Mouse (Mus musculus): Measurements from ENCODE around the gene Vmn1r181. TPM values are rescaled to one million over a fixed set of nuclear protein-coding genes. Genes with fewer than 3 reads are reported as not detected.

The Vmn1r181 gene
- not detected for total RNA-seq (2023)

GRCm38 (mm10) chr7:23974315-23974714, at the start of gene Vmn1r181:
TSS of gene Vmn1r181 (plus strand) at chr7:23974615.

GRCm38 (mm10) chr7:23926678-23927077, 47.7 kb upstream of the Vmn1r181 start, which contains the start of gene Vmn1r179:
TSS of gene Vmn1r179 (plus strand) at chr7:23926978.

GRCm38 (mm10) chr7:23950332-23950731, 24.1 kb upstream of the Vmn1r181 start, which contains the start of gene Vmn1r180:
TSS of gene Vmn1r180 (plus strand) at chr7:23950632.

GRCm38 (mm10) chr7:24001391-24001790, 27.0 kb downstream of the Vmn1r181 start, which contains the start of gene V1rd19:
TSS of gene V1rd19 (plus strand) at chr7:24001691.

Other genes with a start within 250 kb of the Vmn1r181 start
- gene Vmn1r174, start 222.3 kb upstream of the Vmn1r181 start, total RNA-seq (2023), result not detected
- gene Vmn1r175, start 164.0 kb upstream of the Vmn1r181 start, total RNA-seq (2023), result not detected
- not detected for gene Vmn1r176, start 137.2 kb upstream of the Vmn1r181 start, total RNA-seq (2023)
- not detected for gene Vmn1r177, start 108.2 kb upstream of the Vmn1r181 start, total RNA-seq (2023)
- not detected for gene Vmn1r178, start 82.6 kb upstream of the Vmn1r181 start, total RNA-seq (2023)
- not detected for gene Vmn1r179, start 47.6 kb upstream of the Vmn1r181 start, total RNA-seq (2023)
- gene Vmn1r180, start 24.0 kb upstream of the Vmn1r181 start, total RNA-seq (2023), result not detected
- gene V1rd19, start 27.1 kb downstream of the Vmn1r181 start, total RNA-seq (2023), result not detected
- gene Vmn1r183, start 78.6 kb downstream of the Vmn1r181 start, total RNA-seq (2023), result not detected
- gene Zfp180, start 107.3 kb downstream of the Vmn1r181 start, total RNA-seq (2023), result 10 to 100 TPM; 13.4 to 13.8 TPM
- gene Zfp112, start 137.7 kb downstream of the Vmn1r181 start, total RNA-seq (2023), result under 1 TPM; 0.60 to 0.70 TPM
- gene Zfp235, start 159.6 kb downstream of the Vmn1r181 start, total RNA-seq (2023), result 1 to 10 TPM; 3.1 to 4.5 TPM
- under 1 TPM in 1 of 2 experiments, not detected in 1; 0.28 TPM for gene Zfp114, start 200.4 kb downstream of the Vmn1r181 start, total RNA-seq (2023)
- 1 to 10 TPM; 3.6 to 4.0 TPM for gene Zfp111, start 236.8 kb downstream of the Vmn1r181 start, total RNA-seq (2023)